Mouse (Mus musculus) ovary, adult 10 weeks (tissue): Measurements from ENCODE around the gene Mvb12b. TPM values are rescaled to one million over a fixed set of nuclear protein-coding genes. Genes with fewer than 3 reads are reported as not detected.

Experiments used
- polyA plus RNA-seq: library from polyadenylated mRNA; stranded (reverse); fragments of 350-450 nt; fragmentation: Illumina TruSeq; extraction: RNeasy Lipid Tissue Mini Kit (QIAGEN cat#74804); gene quantifications from one replicate; pipeline ENCODE4 v1.2.3, GENCODE M21; 2014

Mvb12b gene
- polyA plus RNA-seq, result 5.3 TPM

GRCm38 (mm10) chr2:33887328-33888099, at the start of gene Mvb12b:
Mvb12b (minus strand) TSS chr2:33887946.

Other genes with a start within 250 kb of the Mvb12b start
- not detected for gene Lmx1b, start 247.4 kb downstream of the Mvb12b start, polyA plus RNA-seq